Mouse (Mus musculus) Patski (cell line): ENCODE data around the gene Gdf15. TPM values are rescaled to one million over a fixed set of nuclear protein-coding genes. Genes with fewer than 3 reads are reported as not detected.

Source experiments
- ATAC-seq: fragments of 100-300 bp; one replicate; pipeline ENCODE4 v1.8.0; 2021
- CTCF ChIA-PET: fragments of 350-600 bp; sonication (Branson Sonifier 250); formaldehyde crosslinking; loops from one replicate; lab custom pipeline; 2022; ENCODE audit warnings: inconsistent platforms; lab: Charles Lee
- POLR2A ChIA-PET: fragments of 350-600 bp; sonication (Branson Sonifier 250); formaldehyde crosslinking; loops from one replicate; lab custom pipeline; 2022; ENCODE audit warnings: antibody characterized with exemption, inconsistent platforms; lab: Charles Lee
- DNase-seq: peaks from one replicate; pipeline ENCODE4 v3.0.0-alpha.2; 2011; ENCODE audit warnings: low read depth, low spot score
- H3K27me3 ChIP-seq: fragments of 371-371 bp; one replicate; pipeline ENCODE4 v1.5.1; 2021
- CTCF ChIP-seq: fragments of 100-300 bp; IDR thresholded peaks from one replicate; pipeline ENCODE4 v1.5.1; 2021
- in situ Hi-C: fragments of 300-500 bp; cut with MboI; formaldehyde crosslinking; loops from 3 replicates; pipeline ENCODE4 v1.11.1; 2018; ENCODE audit warnings: low pct_unique_long_range_greater_than_20kb, mixed read lengths
- polyA plus RNA-seq: library from polyadenylated mRNA; unstranded; gene quantifications from one replicate; pipeline ENCODE4 v1.2.3, GENCODE M21; 2021

Gdf15 gene
- polyA plus RNA-seq, 1 experiment from 2014 or later, result 354 TPM

- DNase-seq (no peak), ATAC-seq (peak; percentile 9)
- ChIA-PET CTCF (interaction anchor here (1.3 to 11.7 kb wide), 5 partner anchors 8 to 25 kb away, joined by 3 to 64 read pairs (median 6); no protein-coding TSS in a partner anchor), POLR2A (no interaction called here)
- in situ Hi-C loops, result no loop called here
- no peaks in the 10 kb centered on the region for H3K27me3 ChIP-seq
- no peak for TF ChIP-seq CTCF
Measured at GRCm38 (mm10) chr8:70584606-70585257, 47.5 kb downstream of the Gdf15 start.

GRCm38 (mm10) chr8:70583476-70584387 is 48.5 kb downstream of the Gdf15 start:
- DNase-seq (no peak), ATAC-seq (no peak)
- in situ Hi-C loops, result no loop called here
- TF ChIP-seq CTCF, result no peak
- CTCF ChIA-PET, result interaction anchor here (1.1 to 11.7 kb wide), 4 partner anchors 10 to 24 kb away, joined by 3 to 64 read pairs (median 5); no protein-coding TSS in a partner anchor
- no peaks in the 10 kb centered on the region for H3K27me3 ChIP-seq
- POLR2A ChIA-PET, result no interaction called here

Other genes starting within 250 kb of the Gdf15 start
- gene Crtc1, start 192.9 kb downstream of the Gdf15 start, polyA plus RNA-seq, result 12.0 TPM
- 27.5 TPM for gene Klhl26, start 155.5 kb downstream of the Gdf15 start, polyA plus RNA-seq
- 0.09 TPM for gene Tmem59l, start 145.1 kb downstream of the Gdf15 start, polyA plus RNA-seq
- 29.4 TPM for gene Crlf1, start 139.3 kb downstream of the Gdf15 start, polyA plus RNA-seq
- gene Rex1bd, start 125.7 kb downstream of the Gdf15 start, polyA plus RNA-seq, result 93.9 TPM
- gene Uba52, start 121.7 kb downstream of the Gdf15 start, polyA plus RNA-seq, result 662 TPM
- 278 TPM for gene Fkbp8, start 104.7 kb downstream of the Gdf15 start, polyA plus RNA-seq
- gene Kxd1, start 104.5 kb downstream of the Gdf15 start, polyA plus RNA-seq, result 81.4 TPM
- 26.1 TPM for gene Ell, start 93.0 kb downstream of the Gdf15 start, polyA plus RNA-seq
- 6.4 TPM for gene Isyna1, start 38.1 kb downstream of the Gdf15 start, polyA plus RNA-seq
- 253 TPM for gene Ssbp4, start 23.6 kb downstream of the Gdf15 start, polyA plus RNA-seq
- 0.04 TPM for gene Lrrc25, start 16.3 kb downstream of the Gdf15 start, polyA plus RNA-seq
- gene Pgpep1, start 27.9 kb upstream of the Gdf15 start, polyA plus RNA-seq, result 116 TPM
- 189 TPM for gene Lsm4, start 40.8 kb upstream of the Gdf15 start, polyA plus RNA-seq
- gene Jund, start 66.5 kb upstream of the Gdf15 start, polyA plus RNA-seq, result 376 TPM
- gene Iqcn, start 71.0 kb upstream of the Gdf15 start, polyA plus RNA-seq, result 0.06 TPM
- 1.1 TPM for gene Gm3336, start 86.1 kb upstream of the Gdf15 start, polyA plus RNA-seq
- gene Pde4c, start 91.3 kb upstream of the Gdf15 start, polyA plus RNA-seq, result 15.0 TPM
- 35.0 TPM for gene Rab3a, start 122.2 kb upstream of the Gdf15 start, polyA plus RNA-seq
- gene Mpv17l2, start 128.5 kb upstream of the Gdf15 start, polyA plus RNA-seq, result 85.2 TPM
- 110 TPM for gene Pik3r2, start 144.3 kb upstream of the Gdf15 start, polyA plus RNA-seq
- 30.4 TPM for gene Mast3, start 172.6 kb upstream of the Gdf15 start, polyA plus RNA-seq
- gene Il12rb1, start 176.0 kb upstream of the Gdf15 start, polyA plus RNA-seq, result 0.80 TPM
- 6.8 TPM for gene Arrdc2, start 207.3 kb upstream of the Gdf15 start, polyA plus RNA-seq
- gene Kcnn1, start 230.8 kb upstream of the Gdf15 start, polyA plus RNA-seq, result 8.0 TPM
- 67.5 TPM for gene Ccdc124, start 241.5 kb upstream of the Gdf15 start, polyA plus RNA-seq